Mouse (Mus musculus): Measurements from ENCODE around the gene Crb3.

Gene Crb3

GRCm38 (mm10) chr17:57062011-57062521 is 3.2 kb downstream of the Crb3 start:
- DNase-seq (ENCODE audit: low read depth, low spot score), result no peak

- no peak for DNase-seq (ENCODE audit: low read depth, low spot score)
Measured at GRCm38 (mm10) chr17:57062548-57062947, 3.6 kb downstream of the Crb3 start.

GRCm38 (mm10) chr17:57063031-57063430 is 4.1 kb downstream of the Crb3 start:
- no peak for DNase-seq (ENCODE audit: low read depth, low spot score)

- no peak for DNase-seq (ENCODE audit: low read depth, low spot score)
Measured at GRCm38 (mm10) chr17:57066908-57067307, 8.0 kb downstream of the Crb3 start.

- DNase-seq (ENCODE audit: low read depth, low spot score), result no peak
Measured at GRCm38 (mm10) chr17:57070272-57070671, 11.4 kb downstream of the Crb3 start.

- no peak for DNase-seq (ENCODE audit: low read depth, low spot score)
Measured at GRCm38 (mm10) chr17:57070699-57071098, 11.8 kb downstream of the Crb3 start.

- no peak for DNase-seq (ENCODE audit: low read depth, low spot score)
Measured at GRCm38 (mm10) chr17:57076916-57077315, 18.0 kb downstream of the Crb3 start.

- DNase-seq (ENCODE audit: low read depth, low spot score), result no peak
Measured at GRCm38 (mm10) chr17:57078336-57078735, 19.4 kb downstream of the Crb3 start, which contains the start of gene Dennd1c. TSS of gene Dennd1c (minus strand) at chr17:57078514.

- DNase-seq (ENCODE audit: low read depth, low spot score), result no peak
Measured at GRCm38 (mm10) chr17:57079919-57080318, 21.0 kb downstream of the Crb3 start.

GRCm38 (mm10) chr17:57081234-57081842 is 22.4 kb downstream of the Crb3 start:
- no peak for DNase-seq (ENCODE audit: low read depth, low spot score)

- DNase-seq (ENCODE audit: low read depth, low spot score), result no peak
Measured at GRCm38 (mm10) chr17:57082481-57082880, 23.6 kb downstream of the Crb3 start.

GRCm38 (mm10) chr17:57085970-57086757 is 27.3 kb downstream of the Crb3 start:
- DNase-seq (ENCODE audit: low read depth, low spot score), result no peak

GRCm38 (mm10) chr17:57087049-57087832 is 28.3 kb downstream of the Crb3 start, which contains the start of gene Tubb4a:
TSS of gene Tubb4a (minus strand) at chr17:57087782.
- no peak for DNase-seq (ENCODE audit: low read depth, low spot score)

GRCm38 (mm10) chr17:57094222-57094621 is 35.3 kb downstream of the Crb3 start:
- DNase-seq (ENCODE audit: low read depth, low spot score), result no peak

GRCm38 (mm10) chr17:57095855-57096622 is 37.1 kb downstream of the Crb3 start:
- DNase-seq (ENCODE audit: low read depth, low spot score), result no peak

- DNase-seq (ENCODE audit: low read depth, low spot score), result peak; percentile 67
Measured at GRCm38 (mm10) chr17:57096623-57096920, 37.7 kb downstream of the Crb3 start.

GRCm38 (mm10) chr17:57098321-57098720 is 39.4 kb downstream of the Crb3 start:
- DNase-seq (ENCODE audit: low read depth, low spot score), result no peak

GRCm38 (mm10) chr17:57099629-57100325 is 40.9 kb downstream of the Crb3 start:
- no peak for DNase-seq (ENCODE audit: low read depth, low spot score)

- no peak for DNase-seq (ENCODE audit: low read depth, low spot score)
Measured at GRCm38 (mm10) chr17:57102276-57102675, 43.4 kb downstream of the Crb3 start.

GRCm38 (mm10) chr17:57104496-57104895 is 45.6 kb downstream of the Crb3 start:
- DNase-seq (ENCODE audit: low read depth, low spot score), result no peak
